Mouse (Mus musculus) lung, adult 2 months (tissue): ENCODE measurements around the gene Tet3. TPM values are rescaled to one million over a fixed set of nuclear protein-coding genes. Genes with fewer than 3 reads are reported as not detected.

Experiments used
- DNase-seq: peaks from one replicate; pipeline ENCODE4 v3.0.0; 2022
- H3K4me1 ChIP-seq: fragments of 200-500 bp; 2 replicates; pipeline ENCODE4 v1.6.1; 2011; ENCODE audit warnings: low read length; ENCODE audit not compliant: control insufficient read depth, insufficient read depth
- H3K4me3 ChIP-seq: fragments of 200-500 bp; replicated peaks from 2 replicates; pipeline ENCODE3; 2011; ENCODE audit warnings: low read depth, mild to moderate bottlenecking, control low read depth, low read length; ENCODE audit errors: extremely low read depth
- CTCF ChIP-seq: fragments of 200-500 bp; IDR thresholded peaks from 2 replicates; pipeline ENCODE4 v1.5.1; 2011; ENCODE audit warnings: mild to moderate bottlenecking, low read length, control low read depth; ENCODE audit not compliant: insufficient read depth
- POLR2A ChIP-seq: fragments of 200-500 bp; IDR thresholded peaks from 2 replicates; pipeline ENCODE4 v1.6.1; 2011; ENCODE audit warnings: low read depth, mild to moderate bottlenecking, control low read depth, low read length, borderline replicate concordance; ENCODE audit errors: extremely low read depth
- WGBS: fragments of 180-500 bp; shearing (Covaris S2); methylation state at CpG from one replicate; pipeline ENCODE4 v1.1.7; 2018; 5-methylcytosine and 5-hydroxymethylcytosine counted together
- polyA plus RNA-seq: library from polyadenylated mRNA; depleted of rRNA; stranded (reverse); fragments of >200 nt; gene quantifications from 2 replicates; pipeline ENCODE4 v1.2.3, GENCODE M21; 2012

The Tet3 gene
- polyA plus RNA-seq, 1 experiment = 22.4 TPM

DNA sequence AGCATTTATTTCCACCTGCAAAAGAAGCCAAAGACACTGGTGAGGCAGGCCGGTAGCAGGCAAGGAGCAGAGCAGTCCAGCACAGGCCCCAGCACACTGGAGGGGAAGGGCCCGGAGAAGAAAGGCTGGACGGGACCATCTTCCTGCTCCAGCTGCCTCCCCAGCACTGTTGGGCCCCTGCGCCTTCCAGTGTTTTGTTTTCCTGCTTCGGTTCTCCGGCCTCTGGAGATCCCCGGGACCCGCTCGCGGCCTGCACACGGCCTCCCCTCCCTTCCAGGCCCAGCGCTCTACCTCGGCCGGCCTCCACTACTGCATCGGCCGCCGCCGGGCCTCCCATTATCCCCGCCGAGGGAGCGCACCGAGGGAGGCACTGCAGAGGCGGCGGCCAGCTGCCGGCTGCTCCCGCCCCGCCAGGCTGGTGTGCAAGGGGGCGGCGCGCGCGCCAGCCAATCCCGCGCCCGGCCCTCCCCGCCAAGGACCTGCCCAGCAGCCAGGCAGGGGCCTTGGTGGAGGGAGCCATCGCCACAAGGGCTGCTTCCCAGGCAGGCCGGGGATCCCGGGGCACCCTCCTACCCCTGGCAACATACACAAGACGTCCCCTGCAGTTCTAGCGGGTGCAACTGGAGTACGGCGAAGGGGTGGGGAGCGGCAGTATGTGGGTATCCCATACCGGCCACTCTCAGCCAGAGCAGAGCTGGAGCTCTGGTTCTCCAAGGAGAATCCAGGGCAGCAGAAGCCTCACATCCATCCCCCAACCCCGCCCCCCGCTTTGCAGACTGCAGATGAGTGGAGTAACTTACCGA, 17.4 kb downstream of the Tet3 start:
- TF ChIP-seq POLR2A = peak; percentile 45; the same call in 1 of the 2 replicates
- TF ChIP-seq CTCF = no peak
- WGBS = 2% methylated on average over 48 of the region's 48 CpGs
- peaks cover 48% of the 10 kb centered on the region for H3K4me1 ChIP-seq
- peak; percentile 85 for DNase-seq
- peak overlapping the region; percentile 78 for H3K4me3 ChIP-seq

DNA sequence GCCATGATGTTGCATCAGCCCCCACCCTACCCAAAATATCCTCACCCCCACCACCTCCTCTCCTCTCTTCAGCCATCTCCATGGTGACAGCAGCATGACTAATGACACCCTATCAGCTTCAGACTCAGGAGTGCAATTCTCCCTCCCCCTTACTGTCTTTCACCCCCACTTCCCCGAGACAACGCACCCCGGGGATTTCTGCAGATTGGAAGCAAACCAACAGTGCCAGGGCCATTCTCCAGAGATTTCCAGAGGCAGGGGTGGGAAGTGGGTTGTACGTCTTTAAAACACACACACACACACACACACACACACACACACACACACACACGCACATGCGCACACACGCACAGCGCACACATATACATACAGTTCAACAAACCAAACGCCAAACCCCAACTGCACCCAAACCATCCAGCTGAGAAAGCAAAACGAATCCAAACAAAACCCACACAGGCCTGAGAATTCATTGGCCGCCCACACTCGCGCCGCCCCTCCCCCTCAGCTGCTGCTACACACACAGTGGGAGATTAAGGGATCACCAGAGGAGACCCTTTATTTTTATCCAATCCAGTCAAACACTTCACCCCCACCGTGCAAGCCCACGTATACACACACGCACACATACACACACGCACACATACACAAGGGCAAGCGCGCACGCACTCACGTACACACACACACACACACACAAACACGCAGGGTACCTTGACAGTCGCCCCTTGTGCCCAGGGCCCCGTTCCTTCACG, 18.2 kb downstream of the Tet3 start:
- peak; percentile 7; the same call in 1 of the 2 replicates for TF ChIP-seq POLR2A
- TF ChIP-seq CTCF = no peak
- DNase-seq = peak; percentile 59
- 12% methylated on average over 26 of the region's 26 CpGs for WGBS
- H3K4me1 ChIP-seq = peaks cover 48% of the 10 kb centered on the region
- peak overlapping the region; percentile 78 for H3K4me3 ChIP-seq

DNA sequence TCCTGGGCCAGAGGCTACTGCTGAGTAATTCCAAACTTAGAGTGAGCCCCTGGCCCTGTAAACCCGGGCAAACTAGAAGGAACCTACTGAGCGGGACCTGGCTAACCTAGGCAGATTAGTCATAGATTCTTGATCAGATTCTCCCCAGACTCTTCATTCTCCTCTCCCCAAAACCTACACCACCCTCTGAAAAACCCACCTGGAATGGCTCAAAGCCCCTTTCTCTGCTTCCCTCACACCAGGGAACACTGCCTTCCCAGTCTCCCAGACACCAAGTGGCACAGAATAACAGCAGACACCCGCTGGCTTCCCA, 18.7 kb downstream of the Tet3 start:
- peak overlapping the region; percentile 78 for H3K4me3 ChIP-seq
- 33% methylated on average over 3 of the region's 3 CpGs for WGBS
- TF ChIP-seq CTCF = no peak
- TF ChIP-seq POLR2A = no peak
- DNase-seq = no peak
- H3K4me1 ChIP-seq = peaks cover 48% of the 10 kb centered on the region

DNA sequence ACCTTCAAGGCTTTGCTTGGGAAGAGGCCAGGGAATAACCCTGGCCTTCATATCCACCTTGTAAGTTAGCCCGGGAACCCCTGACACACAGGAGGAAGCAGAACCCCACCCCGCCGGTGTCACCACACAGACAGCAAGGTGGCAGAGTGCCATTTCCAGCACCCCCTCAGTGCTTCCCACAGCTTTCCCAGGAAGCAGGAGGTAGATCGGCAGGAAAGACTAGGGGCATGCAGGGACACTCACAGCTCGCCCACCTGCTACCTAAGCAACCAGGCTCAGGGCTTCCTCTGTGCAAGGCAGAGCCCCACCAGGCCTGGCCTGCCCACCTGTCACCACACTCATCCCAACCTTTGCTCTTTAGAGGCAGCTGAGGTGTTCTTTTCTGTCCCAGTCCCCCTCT, 19.1 kb downstream of the Tet3 start:
- no peak overlapping the region for H3K4me3 ChIP-seq
- no peak for DNase-seq
- 33% methylated on average over 5 of the region's 5 CpGs for WGBS

DNA sequence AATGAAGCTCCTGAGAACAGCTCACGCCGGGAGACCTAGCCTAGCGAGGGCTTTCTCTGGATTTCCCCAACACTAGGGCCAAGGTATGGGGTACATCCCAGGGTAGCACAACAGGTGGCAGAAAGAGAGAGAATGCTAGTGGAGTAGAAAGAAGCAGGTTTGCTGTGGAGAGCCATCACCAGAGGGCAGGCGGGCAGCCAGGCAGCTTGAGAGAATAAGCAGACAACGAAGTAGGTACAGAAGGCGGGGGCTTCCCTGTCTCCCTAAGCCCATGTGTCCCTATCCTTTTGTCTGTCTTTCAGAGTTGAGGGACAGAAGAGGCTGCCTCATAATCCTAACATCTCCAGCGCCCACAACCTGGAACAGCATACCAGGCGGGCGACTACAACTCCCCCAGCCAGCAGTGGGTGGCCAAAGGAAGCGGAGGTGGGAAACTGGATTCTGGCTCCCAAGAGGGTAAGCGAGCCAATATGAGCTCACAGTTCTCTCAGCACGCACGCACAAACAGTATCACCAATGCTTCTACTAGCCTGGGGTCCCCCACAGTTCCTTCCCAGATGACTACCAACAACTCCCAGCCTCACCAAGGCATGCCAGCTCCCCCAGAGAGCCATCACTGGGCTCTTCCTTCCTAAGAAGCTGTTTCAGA, 19.6 kb downstream of the Tet3 start:
- DNase-seq = no peak
- no peak for TF ChIP-seq CTCF
- WGBS = 69% methylated on average over 13 of the region's 13 CpGs
- peaks cover 44% of the 10 kb centered on the region for H3K4me1 ChIP-seq
- H3K4me3 ChIP-seq = no peak overlapping the region

More for the DNA sequence above, 19.1 kb downstream of the Tet3 start:
- H3K4me1 ChIP-seq = peaks cover 48% of the 10 kb centered on the region
- no peak for TF ChIP-seq CTCF
- TF ChIP-seq POLR2A = no peak

DNA sequence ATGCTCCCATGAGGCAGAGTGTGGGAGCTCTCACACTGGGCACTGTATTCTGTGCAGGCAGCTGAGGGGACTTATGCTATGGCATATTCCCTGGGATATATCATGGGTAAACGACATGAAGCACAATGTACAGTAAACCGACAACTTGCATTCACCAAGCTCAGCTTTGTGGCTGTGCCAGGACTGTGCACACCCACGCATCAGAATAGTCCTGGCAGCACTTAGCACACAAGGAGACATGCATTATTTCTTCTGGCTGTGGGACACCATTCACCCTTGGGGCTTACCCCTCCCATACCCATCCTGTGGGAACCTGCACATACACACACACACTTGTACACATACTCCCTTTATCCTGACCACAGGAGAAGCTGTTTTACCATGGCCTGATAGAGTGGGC, 20.3 kb downstream of the Tet3 start:
- Histone ChIP-seq H3K4me3 (no peak overlapping the region), H3K4me1 (peaks cover 42% of the 10 kb centered on the region)
- 72% methylated on average over 3 of the region's 3 CpGs for WGBS
- DNase-seq = no peak
- TF ChIP-seq CTCF (no peak), POLR2A (no peak)

DNA sequence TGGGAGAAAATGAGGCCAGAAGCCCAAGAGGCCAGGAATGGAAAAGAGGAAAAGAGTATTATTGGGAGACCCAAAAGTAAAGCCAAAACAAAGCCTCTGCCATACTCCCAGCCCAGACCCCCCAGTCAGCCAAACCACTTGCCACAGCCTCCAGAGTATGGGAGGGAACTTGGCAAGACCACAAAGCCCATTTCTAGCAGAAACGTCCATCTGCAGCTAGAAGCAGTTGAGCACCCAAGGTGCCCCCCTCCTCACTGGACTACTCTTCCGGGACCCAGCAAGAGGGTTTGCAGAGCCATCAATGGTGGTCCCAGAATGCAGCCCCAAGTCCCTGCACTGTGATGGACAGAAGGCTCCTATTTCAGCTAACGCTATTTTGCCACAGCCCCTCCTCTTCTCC, 21.1 kb downstream of the Tet3 start:
- peaks cover 39% of the 10 kb centered on the region for H3K4me1 ChIP-seq
- WGBS = 51% methylated on average over 3 of the region's 3 CpGs
- DNase-seq = no peak
- TF ChIP-seq CTCF = no peak
- no peak for TF ChIP-seq POLR2A
- no peak overlapping the region for H3K4me3 ChIP-seq

DNA sequence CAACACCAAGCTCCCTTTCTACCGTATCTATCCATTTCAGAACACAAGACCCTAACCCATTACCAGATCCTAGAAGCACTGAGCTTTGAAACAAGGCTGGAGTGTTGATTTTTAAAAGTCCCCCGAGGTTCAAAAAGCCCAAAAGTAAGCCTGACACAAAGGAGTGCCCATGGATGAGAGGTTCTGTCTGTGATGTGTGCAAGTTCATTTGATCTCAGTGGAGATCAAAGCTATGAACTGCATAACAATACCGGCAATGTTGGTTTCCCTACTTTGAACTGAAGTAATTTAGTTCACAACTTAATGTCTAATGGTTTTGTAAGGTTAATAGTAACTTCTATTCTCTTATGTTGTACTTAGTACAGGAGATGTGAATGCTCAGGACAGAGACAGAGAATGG, 21.7 kb downstream of the Tet3 start:
- 72% methylated on average over 3 of the region's 3 CpGs for WGBS
- Histone ChIP-seq H3K4me3 (no peak overlapping the region), H3K4me1 (peaks cover 35% of the 10 kb centered on the region)
- TF ChIP-seq CTCF (no peak), POLR2A (no peak)
- DNase-seq = no peak

DNA sequence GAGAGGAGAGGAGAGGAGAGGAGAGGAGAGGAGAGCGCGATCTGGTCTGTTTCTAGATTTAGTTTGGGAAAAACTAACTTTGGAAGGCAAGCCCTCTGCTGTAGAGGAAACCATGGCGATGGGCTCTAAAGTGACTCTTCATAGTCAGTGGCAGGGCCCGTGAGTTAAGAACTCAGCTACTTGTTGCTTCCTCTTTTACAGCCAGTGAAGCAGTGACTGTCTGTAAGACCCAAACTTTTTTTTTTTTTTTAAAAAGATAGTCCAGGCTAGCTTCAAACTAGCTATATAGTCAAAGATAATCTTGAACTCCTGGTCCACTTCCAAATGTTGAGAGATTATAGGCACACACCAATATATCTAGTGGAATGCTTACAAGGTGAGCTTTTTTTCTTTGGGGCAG, 22.3 kb downstream of the Tet3 start:
- DNase-seq = no peak
- TF ChIP-seq CTCF (no peak), POLR2A (no peak)
- Histone ChIP-seq H3K4me1 (peaks cover 34% of the 10 kb centered on the region), H3K4me3 (no peak overlapping the region)
- WGBS = 64% methylated on average over 4 of the region's 4 CpGs

DNA sequence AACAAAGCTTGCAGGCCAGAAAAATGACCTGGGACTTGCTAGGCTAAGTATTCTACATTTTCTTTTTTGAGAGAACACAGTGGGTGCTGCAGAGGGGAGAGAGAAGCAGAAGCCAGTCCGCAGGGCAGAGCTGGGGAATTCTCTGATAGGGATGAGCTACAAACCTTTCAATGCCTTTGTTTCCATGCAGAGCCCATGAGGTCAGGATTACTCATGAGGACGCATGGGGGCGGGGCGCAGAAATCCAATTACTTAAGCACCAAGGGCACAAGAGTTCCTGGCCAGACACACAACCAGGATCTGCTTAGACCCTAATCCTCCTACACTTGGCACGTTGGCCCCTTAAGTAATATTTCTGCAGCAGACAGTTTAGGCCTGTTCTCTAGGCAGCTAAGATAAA, 23.7 kb downstream of the Tet3 start:
- whole genome bisulfite sequencing = 48% methylated on average over 5 of the region's 5 CpGs
- Histone ChIP-seq H3K4me3 (no peak overlapping the region), H3K4me1 (peaks cover 25% of the 10 kb centered on the region)
- DNase-seq = no peak
- no peak for TF ChIP-seq POLR2A
- TF ChIP-seq CTCF = no peak
